Mouse (Mus musculus) liver, embryonic 14.5 days (tissue): ENCODE measurements around the gene Phldb3.

ENCODE experiments used
- CTCF ChIP-seq: IDR thresholded peaks from 2 replicates; pipeline ENCODE4 v1.5.1; 2016; ENCODE audit warnings: antibody characterized with exemption, low read depth, control low read depth
- EP300 ChIP-seq: IDR thresholded peaks from 2 replicates; pipeline ENCODE4 v1.6.1; 2016; ENCODE audit warnings: antibody characterized with exemption, low read depth

- TF ChIP-seq CTCF: no peak
- TF ChIP-seq EP300: no peak
Measured at GRCm38 (mm10) chr7:24661118-24661904, 50.7 kb downstream of the Phldb3 start.
